12 mouse cellular contexts compared by ENCODE assay signal in genomic region chr5:135628916-135629315, GRCm38 (mm10). TPM values are rescaled to one million over a fixed set of nuclear protein-coding genes. Genes with fewer than 3 reads are reported as not detected.
A peak's percentile ranks its signal among the peaks of the same experiment; 100 is the strongest.
DNase-seq lines count a peak whose midpoint lies in the region; ATAC-seq and TF ChIP-seq lines count a peak whose summit lies in the region.
"Had no signal": no experiment of that assay in that cellular context is flagged by ENCODE, and none has a peak within 500 bp of the region (broad histone marks: within the 10 kb centered on the region; RNA-seq: fewer than 3 reads in every experiment).

No protein-coding gene starts in this region.

- no peak overlapping the region for H3K27ac ChIP-seq in hindbrain, embryonic 12.5 days
- H3K27ac ChIP-seq in hindbrain, embryonic 10.5 days = no peak overlapping the region
- H3K27ac ChIP-seq in ES-E14 (ENCODE audit: insufficient read depth, low read depth, low read length, poor library complexity, severe bottlenecking) = no peak overlapping the region; the same call in 1 of the 2 replicates
- no peak overlapping the region for H3K27ac ChIP-seq in liver, embryonic 12.5 days
- H3K27ac ChIP-seq: kidney, postnatal 0 days; limb, embryonic 13.5 days had no signal

- no peaks in the 10 kb centered on the region for H3K9me3 ChIP-seq in hindbrain, embryonic 12.5 days (replicated peaks)
- no peaks in the 10 kb centered on the region for H3K9me3 ChIP-seq in hindbrain, embryonic 10.5 days
- no peaks in the 10 kb centered on the region for H3K9me3 ChIP-seq in ES-E14 (ENCODE audit: control insufficient read depth, insufficient read depth, low read depth, low read length)
- no peaks in the 10 kb centered on the region for H3K9me3 ChIP-seq in liver, embryonic 12.5 days (replicated peaks)
- H3K9me3 ChIP-seq: limb, embryonic 13.5 days had no signal

- no peak for ATAC-seq in hindbrain, embryonic 12.5 days (ENCODE audit: low FRiP score)
- ATAC-seq in liver, embryonic 12.5 days = no peak

- no peak overlapping the region for H3K4me3 ChIP-seq in hindbrain, embryonic 12.5 days
- H3K4me3 ChIP-seq in hindbrain, embryonic 10.5 days = no peak overlapping the region
- peak overlapping the region in 1 of 2 experiments; percentile 28; a peak in 1 of 4 replicates for H3K4me3 ChIP-seq in ES-E14 (ENCODE audit: insufficient read depth in 1 of 2, low read depth in 1 of 2, low read length in 2 of 2, poor library complexity in 1 of 2, severe bottlenecking in 1 of 2)
- no peak overlapping the region for H3K4me3 ChIP-seq in liver, embryonic 12.5 days
- H3K4me3 ChIP-seq: limb, embryonic 13.5 days had no signal

- H3K36me3 ChIP-seq in hindbrain, embryonic 12.5 days = no peaks in the 10 kb centered on the region
- H3K36me3 ChIP-seq in hindbrain, embryonic 10.5 days = no peaks in the 10 kb centered on the region
- H3K36me3 ChIP-seq in ES-E14 (ENCODE audit: control insufficient read depth, insufficient read depth, low read length, poor library complexity, severe bottlenecking) = no peaks in the 10 kb centered on the region
- no peaks in the 10 kb centered on the region for H3K36me3 ChIP-seq in liver, embryonic 12.5 days
- H3K36me3 ChIP-seq: limb, embryonic 13.5 days had no signal

- H3K27me3 ChIP-seq in hindbrain, embryonic 12.5 days = no peaks in the 10 kb centered on the region
- no peaks in the 10 kb centered on the region for H3K27me3 ChIP-seq in hindbrain, embryonic 10.5 days (ENCODE audit: insufficient read depth, poor library complexity, severe bottlenecking)
- H3K27me3 ChIP-seq in liver, embryonic 12.5 days (replicated peaks) = no peaks in the 10 kb centered on the region
- H3K27me3 ChIP-seq: limb, embryonic 13.5 days had no signal

- peaks cover 9% of the 10 kb centered on the region for H3K4me1 ChIP-seq in hindbrain, embryonic 12.5 days
- peaks cover 17% of the 10 kb centered on the region for H3K4me1 ChIP-seq in hindbrain, embryonic 10.5 days (replicated peaks)
- peaks cover 5% of the 10 kb centered on the region in 2 experiments; a peak in 2 of 4 replicates for H3K4me1 ChIP-seq in ES-E14 (ENCODE audit: control insufficient read depth in 2 of 2, insufficient read depth in 2 of 2, low read length in 2 of 2, poor library complexity in 1 of 2)
- peaks cover 43% of the 10 kb centered on the region for H3K4me1 ChIP-seq in liver, embryonic 12.5 days

- in situ Hi-C loops in ES-E14 (cut with MboI; ENCODE audit: low sequenced_read_pairs in 2 of 2, unreplicated experiment in 2 of 2) = no loop called here

- no peak for DNase-seq in hindbrain, embryonic 10.5 days (ENCODE audit: low spot score)
- peak; percentile 23 for DNase-seq in CD4-positive helper T cell, adult 2 months (ENCODE audit: low read depth, low spot score)
- DNase-seq in ES-E14 (ENCODE audit: low read depth, low spot score) = no peak
- DNase-seq in left cerebral cortex, adult 9 months (ENCODE audit: low spot score in 2 of 2) = no peak
- DNase-seq in ovary, postnatal 10 days (ENCODE audit: low spot score) = no peak
- no peak for DNase-seq in embryo, embryonic 10 days (ENCODE audit: low spot score)
- DNase-seq: lung, postnatal 4 days had no signal

- 44% methylated on average over 10 of the region's 10 CpGs for WGBS in hindbrain, embryonic 12.5 days
- 49% methylated on average over 10 of the region's 10 CpGs for WGBS in hindbrain, embryonic 10.5 days
- WGBS in liver, embryonic 12.5 days (ENCODE audit: insufficient replicate concordance) = 37% methylated on average over 10 of the region's 10 CpGs

- no peak overlapping the region for H3K9ac ChIP-seq in hindbrain, embryonic 12.5 days
- 0 out of 2 replicates have a peak overlapping the region, but pooled peaks have one; percentile 27 for H3K9ac ChIP-seq in ES-E14 (ENCODE audit: insufficient read depth, low read depth, low read length, poor library complexity, severe bottlenecking)
- no peak overlapping the region for H3K9ac ChIP-seq in liver, embryonic 12.5 days
- H3K9ac ChIP-seq: limb, embryonic 13.5 days had no signal

- H3K4me2 ChIP-seq in hindbrain, embryonic 12.5 days (replicated peaks) = 0 out of 2 replicates have a peak overlapping the region, but pooled peaks have one; percentile 15
- H3K4me2 ChIP-seq in liver, embryonic 12.5 days = peak overlapping the region; percentile 19
- H3K4me2 ChIP-seq: limb, embryonic 13.5 days had no signal

TF ChIP-seq in ES-E14, 5 proteins besides CTCF, POLR2A, EP300 and RAD21:
- TF ChIP-seq CHD2 (IDR thresholded peaks at IDR 0.05; ENCODE audit: low read depth, low read length) (no peak), ZC3H11A (IDR thresholded peaks at IDR 0.05; ENCODE audit: borderline replicate concordance, low read depth, low read length) (no peak), HCFC1 (IDR thresholded peaks at IDR 0.05; ENCODE audit: borderline replicate concordance, insufficient read depth, low read length) (no peak), ZNF384 (IDR thresholded peaks at IDR 0.05; ENCODE audit: low read depth, low read length) (no peak), MAFK (IDR thresholded peaks at IDR 0.05; ENCODE audit: insufficient read depth, low read depth, low read length) (no peak)

RNA-seq across cellular contexts. Expression of gene Rhbdd2, which starts 3.5 kb away (rescaled TPM):
- polyA plus RNA-seq in hindbrain, embryonic 12.5 days (2016; fragmentation: Nextera tagmentation; extraction: Ambion mirVana) = 65.2 and 70.0 TPM in 2 replicates
- 54.9 and 65.6 TPM in 2 replicates for polyA plus RNA-seq in hindbrain, embryonic 10.5 days (2016; fragmentation: Nextera tagmentation; extraction: Ambion mirVana)
- 15.7 and 16.7 TPM in 2 replicates for total RNA-seq in ES-E14 (2012; rRNA removed)
- 15.8 and 17.3 TPM in 2 replicates for polyA plus RNA-seq in liver, embryonic 12.5 days (2016; fragmentation: Nextera tagmentation; extraction: Ambion mirVana)

RNA-seq across cellular contexts. Expression of gene Por, which starts 40.9 kb away (rescaled TPM):
- polyA plus RNA-seq in hindbrain, embryonic 12.5 days (2016; fragmentation: Nextera tagmentation; extraction: Ambion mirVana) = 118 and 119 TPM in 2 replicates
- polyA plus RNA-seq in hindbrain, embryonic 10.5 days (2016; fragmentation: Nextera tagmentation; extraction: Ambion mirVana) = 105 and 106 TPM in 2 replicates
- total RNA-seq in ES-E14 (2012; rRNA removed) = 125 and 153 TPM in 2 replicates
- polyA plus RNA-seq in liver, embryonic 12.5 days (2016; fragmentation: Nextera tagmentation; extraction: Ambion mirVana) = 34.7 and 36.6 TPM in 2 replicates

RNA-seq across cellular contexts. Expression of gene Ccl24, which starts 56.1 kb away (rescaled TPM):
- polyA plus RNA-seq in hindbrain, embryonic 12.5 days (2016; fragmentation: Nextera tagmentation; extraction: Ambion mirVana) = 2.0 and 3.1 TPM in 2 replicates
- polyA plus RNA-seq in hindbrain, embryonic 10.5 days (2016; fragmentation: Nextera tagmentation; extraction: Ambion mirVana) = 1.1 and 1.9 TPM in 2 replicates
- total RNA-seq in ES-E14 (2012; rRNA removed) = not detected in 2 replicates
- 9.8 and 10.2 TPM in 2 replicates for polyA plus RNA-seq in liver, embryonic 12.5 days (2016; fragmentation: Nextera tagmentation; extraction: Ambion mirVana)
- total RNA-seq: MEL had no signal
